Mouse (Mus musculus): ENCODE data around the gene Apol7e. TPM values are rescaled to one million over a fixed set of nuclear protein-coding genes. Genes with fewer than 3 reads are reported as not detected.
"Not testable (repeated sequence)": the region's sequence is repeated elsewhere in the genome, so short reads cannot be mapped to it uniquely, and the experiment has no call there.

The Apol7e gene
- total and polyA plus RNA-seq, 2 experiments from 2014 or later, result not detected

- H3K4me2 ChIP-seq (ENCODE audit: low read depth, low read length, poor library complexity, severe bottlenecking), result no peak overlapping the region
- no peaks in the 10 kb centered on the region for H3K27me3 ChIP-seq (ENCODE audit: insufficient read depth, low read length)
- no peak overlapping the region for H3K27ac ChIP-seq (ENCODE audit: low read depth, low read length)
- TF ChIP-seq CTCF (IDR thresholded peaks at IDR 0.05), result peak; percentile 51
- WGBS, result 82% methylated on average over 9 of the region's 9 CpGs
- ATAC-seq (ENCODE audit: low FRiP score) (no peak), DNase-seq (ENCODE audit: low spot score) (no peak)
- H3K36me3 ChIP-seq (ENCODE audit: insufficient read depth, low read length), result no peaks in the 10 kb centered on the region
- no peak overlapping the region for H3K9ac ChIP-seq (replicated peaks; ENCODE audit: low read length, poor library complexity, severe bottlenecking)
- H3K4me3 ChIP-seq (ENCODE audit: low read depth, low read length), result no peak overlapping the region
- no peaks in the 10 kb centered on the region for H3K9me3 ChIP-seq (ENCODE audit: low read length)
- H3K4me1 ChIP-seq (ENCODE audit: insufficient read depth, low read length), result no peaks in the 10 kb centered on the region
These were observed 42.0 kb downstream of the Apol7e start for GRCm38 (mm10) chr15:77740511-77741297.

DNA sequence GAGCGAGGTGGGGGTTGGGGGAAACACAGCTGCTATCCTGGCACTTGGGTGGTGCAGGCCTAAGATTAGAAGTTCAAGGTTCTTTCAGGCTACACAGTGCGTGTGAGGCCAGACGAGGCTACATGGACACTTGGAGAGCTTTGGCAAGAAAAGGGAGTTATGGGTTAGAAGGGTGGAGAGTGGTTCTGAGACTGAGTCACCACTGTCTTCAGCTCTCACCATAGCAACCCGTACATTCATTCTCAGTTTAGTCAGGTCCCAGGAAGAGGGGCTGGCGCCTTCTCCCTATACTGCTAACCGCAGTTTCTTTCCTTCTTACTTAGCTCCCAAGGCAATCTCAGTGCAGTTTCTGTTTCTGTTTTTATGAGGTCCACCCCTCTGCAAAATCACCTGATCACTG is 42.9 kb downstream of the Apol7e start:
- not testable (repeated sequence) for H3K9me3 ChIP-seq (ENCODE audit: low read length); H3K9ac ChIP-seq (replicated peaks; ENCODE audit: low read length, poor library complexity, severe bottlenecking); DNase-seq (ENCODE audit: low spot score); ATAC-seq (ENCODE audit: low FRiP score); H3K4me3 ChIP-seq (ENCODE audit: low read depth, low read length); H3K4me1 ChIP-seq (ENCODE audit: insufficient read depth, low read length); H3K27me3 ChIP-seq (ENCODE audit: insufficient read depth, low read length); H3K27ac ChIP-seq (ENCODE audit: low read depth, low read length); H3K4me2 ChIP-seq (ENCODE audit: low read depth, low read length, poor library complexity, severe bottlenecking); H3K36me3 ChIP-seq (ENCODE audit: insufficient read depth, low read length)
- WGBS, result 87% methylated on average over 6 of the region's 6 CpGs

DNA sequence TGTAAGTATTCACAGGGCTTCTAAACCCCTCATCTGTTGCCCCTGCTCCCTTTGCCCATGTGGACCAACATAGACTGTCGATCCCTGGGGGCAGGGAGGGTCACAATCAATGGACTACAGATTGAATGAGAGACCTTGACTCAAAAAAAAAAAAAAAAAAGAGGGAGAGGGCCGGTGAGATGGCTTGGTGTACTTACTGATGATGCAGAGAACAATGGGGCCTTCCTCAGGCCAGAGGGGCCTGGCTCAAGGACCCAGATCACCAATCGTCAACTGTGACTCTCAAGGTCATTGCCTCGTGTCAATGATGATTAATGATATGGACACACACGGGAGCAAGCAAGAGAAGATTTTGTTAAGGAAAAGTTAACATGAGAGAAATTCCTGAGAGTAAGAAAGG is 46.0 kb downstream of the Apol7e start:
- no peak for ATAC-seq (ENCODE audit: low FRiP score)
- Histone ChIP-seq H3K27ac (ENCODE audit: low read depth, low read length) (no peak overlapping the region), H3K27me3 (ENCODE audit: insufficient read depth, low read length) (no peaks in the 10 kb centered on the region), H3K9ac (replicated peaks; ENCODE audit: low read length, poor library complexity, severe bottlenecking) (no peak overlapping the region), H3K4me2 (ENCODE audit: low read depth, low read length, poor library complexity, severe bottlenecking) (no peak overlapping the region), H3K9me3 (ENCODE audit: low read length) (no peaks in the 10 kb centered on the region), H3K36me3 (ENCODE audit: insufficient read depth, low read length) (no peaks in the 10 kb centered on the region), H3K4me3 (ENCODE audit: low read depth, low read length) (no peak overlapping the region), H3K4me1 (ENCODE audit: insufficient read depth, low read length) (no peaks in the 10 kb centered on the region)
- 48% methylated on average over 5 of the region's 5 CpGs for WGBS
- no peak for TF ChIP-seq CTCF (IDR thresholded peaks at IDR 0.05)
- no peak for DNase-seq (ENCODE audit: low spot score)

GRCm38 (mm10) chr15:77745081-77745480 is 46.4 kb downstream of the Apol7e start:
- Histone ChIP-seq H3K4me2 (ENCODE audit: low read depth, low read length, poor library complexity, severe bottlenecking) (no peak overlapping the region), H3K36me3 (ENCODE audit: insufficient read depth, low read length) (no peaks in the 10 kb centered on the region), H3K4me3 (ENCODE audit: low read depth, low read length) (no peak overlapping the region), H3K9ac (replicated peaks; ENCODE audit: low read length, poor library complexity, severe bottlenecking) (no peak overlapping the region), H3K9me3 (ENCODE audit: low read length) (no peaks in the 10 kb centered on the region), H3K27ac (ENCODE audit: low read depth, low read length) (no peak overlapping the region), H3K4me1 (ENCODE audit: insufficient read depth, low read length) (no peaks in the 10 kb centered on the region), H3K27me3 (ENCODE audit: insufficient read depth, low read length) (no peaks in the 10 kb centered on the region)
- ATAC-seq (ENCODE audit: low FRiP score), result no peak
- no peak for DNase-seq (ENCODE audit: low spot score)
- no peak for TF ChIP-seq CTCF (IDR thresholded peaks at IDR 0.05)

DNA sequence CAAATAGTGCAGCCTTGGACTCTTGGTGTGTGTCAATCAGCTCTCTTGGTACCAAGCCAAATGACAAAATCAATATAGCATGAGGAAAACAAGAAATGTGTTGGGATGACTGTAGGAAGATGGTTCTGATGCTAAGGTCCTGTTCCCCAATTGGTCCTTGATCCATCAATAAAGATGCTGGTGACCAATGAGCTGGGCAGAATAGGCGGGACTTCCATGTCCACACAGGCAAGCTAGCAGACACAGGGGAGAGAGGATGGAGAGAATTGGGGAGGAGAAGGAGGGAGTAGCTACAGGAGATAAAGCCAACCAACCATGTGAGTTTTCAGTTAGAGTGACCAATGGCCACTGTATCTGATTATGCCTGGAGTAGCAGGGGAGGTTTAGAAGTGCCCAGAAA is 47.7 kb downstream of the Apol7e start:
- Histone ChIP-seq H3K36me3 (ENCODE audit: insufficient read depth, low read length) (no peaks in the 10 kb centered on the region), H3K27me3 (ENCODE audit: insufficient read depth, low read length) (no peaks in the 10 kb centered on the region), H3K4me3 (ENCODE audit: low read depth, low read length) (no peak overlapping the region), H3K9me3 (ENCODE audit: low read length) (no peaks in the 10 kb centered on the region), H3K9ac (replicated peaks; ENCODE audit: low read length, poor library complexity, severe bottlenecking) (no peak overlapping the region), H3K27ac (ENCODE audit: low read depth, low read length) (no peak overlapping the region), H3K4me2 (ENCODE audit: low read depth, low read length, poor library complexity, severe bottlenecking) (no peak overlapping the region), H3K4me1 (ENCODE audit: insufficient read depth, low read length) (no peaks in the 10 kb centered on the region)
- DNase-seq (ENCODE audit: low spot score) (peak; percentile 16), ATAC-seq (ENCODE audit: low FRiP score) (no peak)
- 95% methylated on average over 1 of the region's 1 CpGs for WGBS
- no peak for TF ChIP-seq CTCF (IDR thresholded peaks at IDR 0.05)

DNA sequence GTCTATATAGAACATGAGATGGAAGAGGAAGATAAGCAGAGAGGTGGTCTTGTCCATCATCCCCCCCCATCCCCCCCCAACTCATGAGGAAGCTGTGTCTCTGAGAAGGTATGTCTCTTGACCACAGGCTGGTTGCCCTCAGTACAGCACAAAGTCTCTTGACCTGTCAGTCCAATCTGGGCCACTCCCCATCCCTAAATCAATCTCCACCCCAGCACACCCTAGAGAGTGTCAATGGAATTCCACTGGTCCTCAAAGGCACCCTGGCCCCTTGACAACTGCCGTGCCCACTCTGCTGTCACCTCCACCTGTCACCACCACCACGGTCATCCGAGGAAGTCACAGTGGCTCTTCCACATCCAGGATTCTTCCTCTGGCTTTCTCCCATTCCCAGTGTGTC is 49.8 kb downstream of the Apol7e start:
- Histone ChIP-seq H3K4me3 (ENCODE audit: low read depth, low read length) (no peak overlapping the region), H3K27me3 (ENCODE audit: insufficient read depth, low read length) (no peaks in the 10 kb centered on the region), H3K27ac (ENCODE audit: low read depth, low read length) (no peak overlapping the region), H3K4me2 (ENCODE audit: low read depth, low read length, poor library complexity, severe bottlenecking) (no peak overlapping the region), H3K9me3 (ENCODE audit: low read length) (no peaks in the 10 kb centered on the region), H3K9ac (replicated peaks; ENCODE audit: low read length, poor library complexity, severe bottlenecking) (no peak overlapping the region), H3K4me1 (ENCODE audit: insufficient read depth, low read length) (no peaks in the 10 kb centered on the region), H3K36me3 (ENCODE audit: insufficient read depth, low read length) (no peaks in the 10 kb centered on the region)
- no peak for ATAC-seq (ENCODE audit: low FRiP score)
- DNase-seq (ENCODE audit: low spot score), result no peak
- 97% methylated on average over 3 of the region's 3 CpGs for WGBS
- no peak for TF ChIP-seq CTCF (IDR thresholded peaks at IDR 0.05)

Measured in midbrain, postnatal 0 days (tissue).